Mouse (Mus musculus): Measurements from ENCODE around the gene Lsm3. TPM values are rescaled to one million over a fixed set of nuclear protein-coding genes. Genes with fewer than 3 reads are reported as not detected.

Gene Lsm3
- polyA plus RNA-seq, 1 experiment from 2014 or later: 276 TPM

Other genes starting within 250 kb of the Lsm3 start
- gene Wnt7a, start 104.6 kb upstream of the Lsm3 start, polyA plus RNA-seq (2016; fragmentation: Nextera tagmentation; extraction: Ambion mirVana): 16.0 and 22.0 TPM in 2 replicates
- 23.9 and 24.2 TPM in 2 replicates for gene Chchd4, start 42.4 kb upstream of the Lsm3 start, polyA plus RNA-seq (2016; fragmentation: Nextera tagmentation; extraction: Ambion mirVana)
- gene Tmem43, start 42.2 kb upstream of the Lsm3 start, polyA plus RNA-seq (2016; fragmentation: Nextera tagmentation; extraction: Ambion mirVana): 60.8 and 68.8 TPM in 2 replicates
- gene Xpc, start within 50 bp of the Lsm3 start, polyA plus RNA-seq (2016; fragmentation: Nextera tagmentation; extraction: Ambion mirVana): 24.4 and 26.7 TPM in 2 replicates
- gene Slc6a6, start 168.1 kb downstream of the Lsm3 start, polyA plus RNA-seq (2016; fragmentation: Nextera tagmentation; extraction: Ambion mirVana): 67.6 and 79.0 TPM in 2 replicates

Measured in forebrain, embryonic 12.5 days (tissue).